12 mouse cellular contexts compared by ENCODE assay signal in the genomic region with DNA sequence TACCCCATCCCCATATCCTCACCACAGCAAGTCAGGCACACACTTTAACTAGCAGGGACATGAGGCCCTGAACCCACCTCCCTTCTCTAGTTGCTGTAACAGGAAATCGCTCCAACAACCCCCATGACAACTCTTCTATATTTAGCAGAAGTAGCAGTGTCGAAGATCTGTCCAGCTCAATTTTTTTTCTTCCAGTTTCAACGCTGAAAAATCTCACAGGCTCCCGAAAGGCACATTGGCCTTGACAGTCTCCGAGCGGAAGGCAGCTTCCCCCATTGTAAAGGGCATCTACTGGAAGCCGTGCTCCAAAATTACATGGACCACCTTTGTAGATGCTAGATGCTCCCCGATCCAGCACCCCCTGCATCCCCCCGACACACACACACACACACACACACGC.
DNase-seq lines count a peak whose midpoint lies in the region; ATAC-seq and TF ChIP-seq lines count a peak whose summit lies in the region.
"Had no signal": no experiment of that assay in that cellular context is flagged by ENCODE, and none has a peak within 500 bp of the region (broad histone marks: within the 10 kb centered on the region; RNA-seq: fewer than 3 reads in every experiment).

No protein-coding gene starts in this region.

- intact Hi-C loops in gastrocnemius, adult 2 months (cut with DNase I): no loop called here
- intact Hi-C loops in gastrocnemius, postnatal 14 days (cut with DNase I; ENCODE audit: low total_unique reads): no loop called here

- no peaks in the 10 kb centered on the region for H3K9me3 ChIP-seq in lung, embryonic 14.5 days (ENCODE audit: low read depth, low read length)
- H3K9me3 ChIP-seq: stomach, embryonic 15.5 days had no signal

- no peak for TF ChIP-seq CTCF in gastrocnemius, adult 2 months (IDR thresholded peaks at IDR 0.05)
- TF ChIP-seq CTCF in lung, embryonic 14.5 days (IDR thresholded peaks at IDR 0.05; ENCODE audit: low read depth): no peak

- no peak for DNase-seq in gastrocnemius, adult 2 months
- DNase-seq in gastrocnemius, postnatal 14 days: no peak
- DNase-seq in lung, embryonic 14.5 days: peak; percentile 62
- no peak for DNase-seq in lung, postnatal 25 days (ENCODE audit: low spot score)
- DNase-seq in lung, postnatal 14 days: peak; percentile 5
- DNase-seq: B cell, adult 2 months; cerebellum, postnatal 36 days had no signal

- no peaks in the 10 kb centered on the region for H3K27me3 ChIP-seq in lung, embryonic 14.5 days (ENCODE audit: insufficient read depth, low read length)
- H3K27me3 ChIP-seq: embryonic facial prominence, embryonic 13.5 days; stomach, embryonic 15.5 days had no signal

- ATAC-seq in lung, embryonic 14.5 days (ENCODE audit: insufficient read depth): no peak
- ATAC-seq in common myeloid progenitor, adult 5-6 weeks (replicated peaks; ENCODE audit: low read depth, poor library complexity, severe bottlenecking): peak; percentile 29; the same call in 1 of the 2 replicates
- ATAC-seq in monocyte, adult 5-6 weeks (replicated peaks; ENCODE audit: insufficient number of reproducible peaks, low FRiP score, low TSS enrichment, poor library complexity, severe bottlenecking): no peak

- H3K4me2 ChIP-seq in lung, embryonic 14.5 days: no peak overlapping the region
- H3K4me2 ChIP-seq: embryonic facial prominence, embryonic 13.5 days; stomach, embryonic 15.5 days had no signal

- H3K4me3 ChIP-seq in gastrocnemius, adult 2 months: no peak overlapping the region
- H3K4me3 ChIP-seq in lung, embryonic 14.5 days (ENCODE audit: low read depth, low read length): no peak overlapping the region
- H3K4me3 ChIP-seq: embryonic facial prominence, embryonic 13.5 days; left cerebral cortex, adult 2 months; stomach, embryonic 15.5 days had no signal

- no peak overlapping the region for H3K9ac ChIP-seq in lung, embryonic 14.5 days
- H3K9ac ChIP-seq: embryonic facial prominence, embryonic 13.5 days; stomach, embryonic 15.5 days had no signal

- 50% methylated on average over 10 of the region's 10 CpGs for WGBS in lung, embryonic 14.5 days

- H3K36me3 ChIP-seq in lung, embryonic 14.5 days (ENCODE audit: insufficient read depth): no peaks in the 10 kb centered on the region
- H3K36me3 ChIP-seq: embryonic facial prominence, embryonic 13.5 days; stomach, embryonic 15.5 days had no signal

- H3K27ac ChIP-seq in gastrocnemius, adult 2 months: peak overlapping the region; percentile 40; the same call in 1 of the 2 replicates
- H3K27ac ChIP-seq in lung, embryonic 14.5 days (ENCODE audit: low read depth): no peak overlapping the region
- H3K27ac ChIP-seq: embryonic facial prominence, embryonic 13.5 days; left cerebral cortex, adult 2 months; stomach, embryonic 15.5 days had no signal

- 0 out of 2 replicates have a peak, but pooled peaks cover 2% of the 10 kb centered on the region for H3K4me1 ChIP-seq in lung, embryonic 14.5 days (ENCODE audit: insufficient read depth)
- H3K4me1 ChIP-seq: stomach, embryonic 15.5 days had no signal

Comparison
In these comparisons a context has a peak if more than half of its experiments do, and no peak if none do; other contexts are left out.
1. DNase-seq: peak in lung, embryonic 14.5 days (single experiment) and lung, postnatal 14 days (single experiment); none in gastrocnemius, adult 2 months (single experiment), gastrocnemius, postnatal 14 days (single experiment) and lung, postnatal 25 days (single experiment).